Mouse (Mus musculus): ENCODE data around the gene Mus81.
A peak's percentile ranks its signal among the peaks of the same experiment; 100 is the strongest.

Mus81 gene

DNA sequence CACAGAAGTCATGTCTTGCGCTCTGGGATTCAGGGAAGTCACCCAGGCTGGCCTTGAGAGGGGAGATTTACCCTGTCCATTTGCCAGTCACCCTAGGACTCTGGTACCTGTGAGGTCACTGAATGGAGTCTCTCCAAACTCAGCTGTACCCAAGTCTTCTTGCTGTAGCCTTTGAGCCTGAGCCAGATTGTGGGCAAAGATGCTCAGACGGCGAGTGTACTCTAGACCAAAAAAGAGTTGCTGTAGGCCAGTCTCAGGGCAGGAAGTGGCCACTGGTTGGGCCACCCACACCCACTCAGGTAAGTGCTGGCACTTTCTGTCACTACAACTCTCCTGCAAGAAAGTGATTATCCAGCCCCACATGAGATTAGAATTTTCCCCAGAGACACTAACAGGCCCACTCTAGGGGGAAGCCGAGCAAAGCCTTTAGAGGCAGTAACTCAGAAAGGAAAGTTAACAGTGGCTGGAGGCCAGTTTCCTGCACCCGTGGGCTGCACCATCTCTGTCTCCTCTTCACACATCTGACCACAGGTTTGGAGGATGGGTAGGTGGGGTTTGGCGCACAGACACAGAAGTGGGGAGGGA, 21.2 kb downstream of the Mus81 start:
- DNase-seq, result no peak

DNA sequence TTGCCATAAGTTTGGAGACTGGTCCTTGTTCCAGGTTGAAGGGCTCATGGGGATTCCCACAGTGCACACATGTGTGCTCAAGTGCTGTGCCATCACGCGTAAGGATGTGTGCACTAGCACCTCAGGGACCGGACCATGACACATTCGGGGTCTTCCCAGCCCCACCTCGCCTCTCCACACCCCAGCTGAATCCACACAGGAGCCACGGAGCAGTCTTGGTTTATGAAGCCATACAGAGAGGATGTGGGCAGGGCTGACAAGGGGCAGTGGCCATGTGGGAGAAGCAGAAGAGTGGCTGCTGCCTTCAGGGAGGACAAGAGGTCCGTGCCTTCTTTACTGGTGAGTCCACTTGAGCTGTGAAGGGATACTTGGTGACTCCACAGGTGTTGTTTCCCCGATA, 23.2 kb downstream of the Mus81 start:
- DNase-seq, result no peak

DNA sequence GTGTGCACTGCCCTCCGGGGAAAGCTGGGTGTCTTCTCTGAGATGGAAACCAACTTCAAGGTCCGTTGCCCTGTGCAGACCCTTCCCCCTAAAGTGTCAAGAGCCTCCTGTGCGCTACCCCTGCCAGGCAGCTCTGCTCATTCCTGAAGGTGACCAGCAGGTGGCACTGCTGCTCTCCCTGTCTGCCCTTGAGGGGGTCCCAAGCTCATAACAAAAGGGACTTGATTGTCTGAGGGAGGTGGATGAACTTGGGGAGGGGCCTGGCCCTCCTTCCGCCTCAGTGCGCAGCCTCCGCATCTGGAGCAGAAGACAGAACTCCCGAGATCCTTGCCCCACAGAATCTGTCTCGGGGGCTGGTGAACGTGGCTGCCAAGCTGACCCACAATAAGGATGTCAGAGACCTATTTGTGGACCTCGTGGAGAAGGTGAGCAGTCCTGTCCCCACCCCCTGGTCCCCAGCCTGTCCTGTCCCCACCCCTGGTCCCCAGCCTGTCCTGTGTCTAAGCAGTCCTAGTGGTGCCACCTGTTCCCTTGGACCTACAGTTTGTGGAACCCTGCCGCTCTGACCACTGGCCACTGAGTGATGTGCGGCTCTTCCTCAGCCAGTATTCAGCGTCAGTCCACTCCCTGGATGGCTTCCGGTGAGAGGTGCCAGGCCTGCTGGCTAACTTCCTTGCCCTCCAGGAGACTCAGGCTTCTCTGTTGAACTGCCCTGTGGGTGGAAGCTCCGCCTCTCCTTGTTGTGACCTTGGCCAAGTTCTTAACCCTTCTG, 24.2 kb downstream of the Mus81 start:
- peak; percentile 85 for DNase-seq

DNA sequence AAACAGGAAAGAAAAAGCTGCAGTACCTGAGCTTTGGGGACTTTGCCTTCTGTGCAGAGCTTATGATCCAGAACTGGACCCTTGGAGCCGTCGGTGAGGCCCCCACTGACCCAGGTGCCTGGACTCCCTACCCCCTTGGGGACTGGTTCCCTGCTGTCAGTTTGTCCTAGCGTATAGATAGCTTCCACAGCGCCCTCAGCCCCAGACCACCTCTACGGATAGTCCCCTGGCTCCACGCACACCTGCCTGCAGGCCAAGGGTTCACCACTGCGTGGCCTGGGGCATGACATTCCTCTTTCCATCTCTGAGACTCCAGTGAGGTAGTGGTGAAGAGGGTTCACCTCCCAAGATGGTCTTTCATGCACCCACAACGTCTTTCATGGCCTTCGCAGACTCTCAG, 25.0 kb downstream of the Mus81 start:
- DNase-seq, result no peak

DNA sequence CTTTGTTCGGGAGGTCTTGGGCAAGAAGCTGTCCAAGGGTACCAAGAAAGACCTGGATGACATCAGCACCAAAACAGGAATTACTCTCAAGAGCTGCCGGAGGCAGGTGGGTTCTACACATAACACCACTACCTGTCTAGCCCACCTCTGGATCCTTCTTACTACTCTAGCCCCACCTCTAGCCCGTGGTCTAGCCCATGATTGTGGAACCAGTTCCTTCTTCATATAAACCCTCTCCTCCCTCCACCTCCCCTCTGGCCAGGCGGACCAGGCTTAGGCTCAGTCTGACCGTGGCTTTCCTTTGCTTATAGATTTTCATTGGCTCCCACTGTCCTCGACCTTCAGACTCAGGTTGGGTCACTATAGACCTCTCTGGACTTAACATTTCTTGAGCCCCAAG, 26.8 kb downstream of the Mus81 start:
- DNase-seq, result no peak

DNA sequence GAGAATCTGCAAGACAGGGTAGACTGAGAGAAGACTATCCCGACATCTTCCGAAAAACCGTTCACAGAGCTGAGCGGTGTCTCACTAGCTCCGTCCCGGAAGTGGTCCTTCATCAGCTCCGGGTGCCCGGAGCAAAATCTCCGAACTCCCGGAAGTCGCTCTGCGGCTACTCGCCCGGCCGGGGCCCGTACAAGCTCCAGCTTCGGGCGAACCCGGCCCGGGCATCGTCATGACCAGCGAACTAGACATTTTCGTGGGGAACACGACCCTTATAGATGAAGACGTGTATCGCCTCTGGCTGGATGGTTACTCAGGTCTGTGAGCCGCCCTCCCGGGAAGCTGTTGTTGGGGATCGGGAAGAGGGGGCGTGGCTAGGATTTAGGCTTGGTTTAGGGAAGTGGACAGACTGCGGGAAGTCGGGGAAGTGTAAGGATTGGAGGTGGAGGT, 27.7 kb downstream of the Mus81 start, which contains the start of gene Fibp:
Fibp (plus strand) TSS at position 151 of the 447 bp plus-strand sequence.
- peak; percentile 95 for DNase-seq

DNA sequence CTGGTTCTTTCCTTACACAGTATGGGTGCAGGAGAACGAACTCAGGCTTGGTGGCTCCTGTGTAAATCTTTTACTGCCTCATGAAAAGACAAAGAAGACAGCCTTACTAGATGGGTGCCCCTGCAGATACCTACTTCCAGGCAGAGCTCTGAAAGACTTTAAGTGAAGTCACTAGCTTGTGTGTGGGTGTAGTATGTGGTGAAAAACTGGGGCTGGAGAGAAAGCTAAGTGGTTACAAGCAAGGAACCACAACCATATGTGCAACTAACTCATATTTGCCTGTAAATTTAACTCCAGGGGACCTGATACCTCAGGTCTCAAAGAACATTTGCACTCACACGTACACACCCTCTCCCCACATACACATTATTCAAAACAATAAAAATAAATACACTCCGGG, 28.3 kb downstream of the Mus81 start:
- no peak for DNase-seq

DNA sequence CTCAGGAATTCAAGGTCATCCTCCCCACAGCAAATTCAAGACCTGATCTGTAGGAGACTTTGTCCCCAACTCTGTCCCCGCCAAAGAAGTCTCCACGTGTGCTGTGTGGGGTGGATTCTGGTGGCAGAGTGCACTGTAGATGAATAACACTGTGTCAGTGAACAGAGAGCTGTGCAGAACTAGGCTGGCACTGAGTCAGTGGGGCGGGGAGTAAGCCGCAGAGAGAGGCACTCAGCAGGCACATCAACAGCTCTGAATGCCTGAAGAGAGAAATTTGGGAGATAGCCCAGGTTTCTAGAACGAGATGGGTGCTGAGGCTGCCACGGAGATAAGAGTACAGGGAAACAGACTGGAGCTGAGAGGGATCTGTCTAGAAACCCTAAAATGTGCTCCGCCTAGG, 29.2 kb downstream of the Mus81 start:
- DNase-seq, result no peak

DNA sequence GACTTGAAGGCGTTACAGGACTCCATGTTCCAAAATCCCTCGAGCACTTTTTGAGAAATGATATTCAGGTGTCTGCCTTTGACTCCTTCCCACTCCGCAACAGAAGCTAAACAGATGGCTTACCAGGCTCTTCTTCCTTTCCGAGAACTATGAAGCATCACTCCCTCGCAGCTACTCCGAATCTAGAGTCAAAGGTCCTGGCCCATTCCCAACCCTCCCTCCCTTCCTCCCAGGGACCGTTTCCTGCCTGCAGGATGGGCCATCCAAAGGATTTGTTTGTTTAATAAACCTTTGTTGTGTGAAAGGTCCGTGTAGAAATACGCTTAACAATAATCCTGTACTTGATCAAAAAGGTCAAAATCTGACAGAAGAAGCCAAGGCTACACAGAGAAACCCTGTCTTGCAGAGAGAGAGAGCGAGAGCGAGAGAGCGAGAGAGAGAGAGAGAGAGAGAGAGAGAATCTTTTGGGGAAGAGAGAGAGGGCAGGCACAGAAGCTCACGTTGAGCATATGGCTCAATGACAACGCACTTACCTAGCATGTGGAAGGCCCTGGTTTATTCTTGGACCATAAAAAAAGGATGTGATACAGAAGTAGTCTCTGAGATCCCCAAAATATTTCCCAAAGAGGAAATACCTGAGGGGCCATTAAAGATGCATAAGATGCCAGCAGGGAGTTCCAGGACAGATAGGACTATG, 30.3 kb downstream of the Mus81 start, which contains the start of gene Ccdc85b:
Ccdc85b (minus strand) TSS at position 149 of the 697 bp plus-strand sequence.
- no peak for DNase-seq

DNA sequence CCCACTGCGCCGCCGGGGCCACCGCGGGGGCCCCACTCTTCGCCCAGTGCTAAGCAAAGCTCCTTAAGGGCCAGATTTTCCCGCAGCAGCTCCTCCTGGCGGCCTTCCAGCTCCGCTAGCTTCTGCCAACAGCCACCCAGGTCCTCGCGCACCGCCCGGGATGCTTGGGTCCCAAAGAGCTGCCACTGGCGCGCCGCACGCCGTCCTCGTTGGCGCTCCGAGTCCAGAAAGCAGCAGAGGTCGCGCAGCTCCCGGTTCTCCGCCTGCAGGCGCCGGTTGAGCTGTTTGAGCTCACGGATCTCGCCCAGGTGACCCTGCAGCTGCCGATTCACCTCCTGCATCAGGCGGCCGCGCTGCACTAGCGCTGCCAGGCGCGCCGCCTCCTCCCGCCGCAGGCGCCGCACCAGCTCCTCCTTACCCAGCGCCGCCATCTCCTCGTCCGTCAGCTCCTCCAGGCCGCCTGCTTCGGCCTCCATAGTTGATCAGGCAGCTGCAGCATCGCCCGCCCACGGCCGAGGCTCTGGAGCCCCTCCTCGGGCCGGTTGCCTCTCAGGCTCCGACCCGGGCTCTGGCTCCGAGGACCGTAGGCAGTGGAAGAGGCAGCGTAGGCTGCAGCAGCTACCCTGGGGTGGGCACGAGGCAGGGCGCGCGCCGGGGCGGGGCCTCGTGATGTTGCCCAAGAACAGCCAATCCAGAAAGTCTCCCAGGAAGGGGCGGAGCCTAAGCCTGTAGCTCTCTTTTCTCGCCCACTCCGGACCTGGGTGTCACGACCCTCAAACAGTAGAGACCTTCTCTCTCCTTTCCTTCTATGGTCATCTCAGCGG, 31.1 kb downstream of the Mus81 start:
- peak; percentile 97 for DNase-seq

DNA sequence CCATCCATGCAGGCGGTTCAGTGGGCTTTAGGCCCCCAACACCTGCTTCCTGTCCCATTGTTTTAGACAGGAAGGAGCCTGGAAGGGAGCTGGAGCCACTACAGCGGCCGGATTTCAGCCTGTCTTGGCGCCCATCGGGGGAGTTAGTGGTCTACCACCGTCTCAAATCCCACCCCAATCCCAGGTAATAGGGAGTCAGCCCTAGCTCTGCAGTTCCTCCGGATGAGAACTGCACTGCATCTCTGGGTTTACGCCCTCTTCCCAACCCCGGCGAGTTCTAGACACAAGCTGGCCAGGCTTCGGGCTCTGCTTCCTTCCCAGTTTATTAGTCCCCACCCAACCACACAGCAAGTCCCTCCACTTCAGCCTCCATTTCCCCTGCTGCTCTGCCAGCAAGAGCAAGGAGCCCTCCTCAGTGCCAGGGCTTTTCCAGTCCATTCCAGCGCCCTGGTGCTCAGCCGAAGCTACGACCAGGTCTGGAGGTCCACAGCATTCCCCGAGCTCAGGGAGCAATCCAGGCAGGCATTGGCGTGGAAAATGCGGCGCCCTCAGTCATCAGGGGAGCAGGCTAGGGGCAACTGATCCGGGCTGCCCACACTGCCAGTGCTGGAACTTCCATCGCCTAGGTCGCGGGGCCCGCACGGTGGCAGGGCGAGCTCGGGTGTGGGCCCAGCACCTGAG, 31.8 kb downstream of the Mus81 start:
- DNase-seq, result peak; percentile 50

DNA sequence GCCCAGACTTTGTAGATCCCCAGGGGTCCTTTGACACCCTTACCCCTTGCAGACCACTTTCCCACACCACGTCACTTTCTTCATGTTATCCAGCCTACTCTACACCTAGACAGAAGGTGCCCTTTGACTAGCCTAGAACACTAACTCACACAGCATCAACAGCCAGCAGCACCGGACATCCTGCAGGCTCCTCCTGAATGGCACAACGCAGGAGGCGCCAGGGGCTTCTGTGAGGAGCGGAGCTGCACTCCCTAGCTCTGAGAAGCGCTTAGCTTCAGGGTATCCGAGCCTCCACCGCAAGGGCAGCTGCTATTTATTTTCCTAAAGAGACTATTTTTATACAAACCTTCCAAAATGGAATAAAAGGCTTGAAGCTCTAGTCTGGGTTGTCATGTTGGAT, 32.6 kb downstream of the Mus81 start:
- no peak for DNase-seq

DNA sequence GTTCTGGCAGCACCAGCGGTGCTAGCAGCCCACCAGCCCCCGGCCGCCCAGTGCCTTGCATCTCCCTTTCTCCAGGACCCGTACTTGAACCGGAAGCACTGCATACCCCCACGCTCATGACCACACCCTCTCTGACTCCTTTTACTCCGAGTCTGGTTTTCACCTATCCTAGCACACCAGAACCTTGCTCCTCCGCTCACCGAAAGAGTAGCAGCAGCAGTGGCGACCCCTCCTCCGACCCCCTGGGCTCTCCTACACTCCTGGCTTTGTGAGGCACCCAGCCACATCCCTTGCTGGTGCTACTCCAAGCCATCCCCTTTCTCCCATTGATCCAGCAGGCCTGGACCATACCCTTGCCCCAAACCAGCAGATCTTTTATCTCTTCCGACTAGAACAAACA, 33.2 kb downstream of the Mus81 start:
- DNase-seq, result no peak

DNA sequence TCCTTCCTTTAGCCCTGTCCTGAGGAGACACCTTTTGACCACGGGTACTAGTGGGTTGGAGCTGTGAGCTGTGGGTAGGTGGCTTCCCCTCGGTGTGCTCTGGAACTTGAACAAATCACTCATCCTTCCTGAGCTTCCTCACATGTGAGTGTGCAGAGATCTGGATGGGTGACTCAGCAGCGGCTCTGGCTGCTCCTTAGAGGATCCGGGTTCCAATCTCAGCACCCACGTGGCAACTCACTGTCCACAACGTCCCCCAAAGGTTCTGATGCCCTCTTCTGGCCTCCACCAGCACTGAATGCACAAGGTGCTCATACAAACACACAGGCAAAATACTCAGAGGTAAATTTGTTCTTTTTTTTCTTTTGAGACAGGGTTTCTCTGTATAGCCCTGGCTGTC, 36.4 kb downstream of the Mus81 start:
- no peak for DNase-seq

DNA sequence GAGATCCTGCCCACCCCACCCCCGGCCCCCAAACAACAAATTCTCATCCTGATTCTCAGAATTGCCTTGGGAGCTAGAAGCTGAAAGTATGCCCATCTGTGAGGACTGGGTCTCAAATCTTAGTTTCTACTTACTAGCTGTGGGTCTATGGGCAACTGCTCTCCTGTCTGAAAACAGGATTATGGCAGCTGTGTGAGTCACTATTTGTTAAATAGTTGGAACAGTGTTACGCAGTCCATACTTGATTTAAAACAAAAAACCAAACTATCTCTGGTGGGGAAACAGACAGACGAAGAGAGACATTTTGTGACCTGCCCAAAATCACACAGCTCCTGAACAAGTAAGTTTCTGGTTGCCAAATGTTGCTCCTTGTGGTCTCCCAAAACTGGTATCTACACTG, 38.5 kb downstream of the Mus81 start:
- DNase-seq, result no peak

DNA sequence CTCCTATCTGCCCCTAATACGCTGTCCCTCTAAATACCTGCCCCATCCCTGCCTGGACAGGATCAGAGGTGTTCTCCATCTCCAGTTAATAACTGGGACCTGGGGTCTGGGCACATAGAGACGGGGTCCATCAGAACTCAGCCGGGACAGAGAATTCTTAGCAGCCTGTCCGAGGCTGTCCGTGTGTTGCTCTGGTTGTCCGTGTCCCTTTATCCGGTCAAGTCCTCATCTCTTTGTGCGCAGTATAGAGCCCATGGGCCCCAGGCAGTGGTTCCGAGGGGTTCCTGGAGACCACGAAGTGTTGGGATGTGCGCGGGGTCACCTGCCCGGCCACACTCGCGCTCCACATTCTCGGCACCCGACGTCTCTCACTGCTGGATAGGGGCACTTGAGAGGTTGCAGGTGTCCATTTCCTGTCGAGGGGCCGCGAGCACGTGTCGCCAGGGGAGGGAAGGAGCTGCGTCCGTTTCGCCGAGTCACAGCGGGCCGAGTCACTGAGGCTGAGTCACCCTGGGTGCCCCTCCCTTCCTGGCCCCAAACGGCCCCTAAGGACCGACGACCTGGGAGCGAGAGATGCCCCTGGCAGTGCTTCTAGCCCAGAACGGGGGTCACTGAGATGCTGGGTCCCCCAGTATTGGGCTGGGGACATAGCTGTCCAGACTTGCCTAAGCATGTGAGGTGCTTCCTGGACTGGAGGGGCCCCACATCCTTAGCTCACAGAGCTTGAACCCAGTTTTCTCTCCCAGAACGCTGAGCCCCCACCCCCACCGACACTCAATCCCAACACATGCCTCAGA, 39.6 kb downstream of the Mus81 start:
- peak; percentile 37 for DNase-seq

DNA sequence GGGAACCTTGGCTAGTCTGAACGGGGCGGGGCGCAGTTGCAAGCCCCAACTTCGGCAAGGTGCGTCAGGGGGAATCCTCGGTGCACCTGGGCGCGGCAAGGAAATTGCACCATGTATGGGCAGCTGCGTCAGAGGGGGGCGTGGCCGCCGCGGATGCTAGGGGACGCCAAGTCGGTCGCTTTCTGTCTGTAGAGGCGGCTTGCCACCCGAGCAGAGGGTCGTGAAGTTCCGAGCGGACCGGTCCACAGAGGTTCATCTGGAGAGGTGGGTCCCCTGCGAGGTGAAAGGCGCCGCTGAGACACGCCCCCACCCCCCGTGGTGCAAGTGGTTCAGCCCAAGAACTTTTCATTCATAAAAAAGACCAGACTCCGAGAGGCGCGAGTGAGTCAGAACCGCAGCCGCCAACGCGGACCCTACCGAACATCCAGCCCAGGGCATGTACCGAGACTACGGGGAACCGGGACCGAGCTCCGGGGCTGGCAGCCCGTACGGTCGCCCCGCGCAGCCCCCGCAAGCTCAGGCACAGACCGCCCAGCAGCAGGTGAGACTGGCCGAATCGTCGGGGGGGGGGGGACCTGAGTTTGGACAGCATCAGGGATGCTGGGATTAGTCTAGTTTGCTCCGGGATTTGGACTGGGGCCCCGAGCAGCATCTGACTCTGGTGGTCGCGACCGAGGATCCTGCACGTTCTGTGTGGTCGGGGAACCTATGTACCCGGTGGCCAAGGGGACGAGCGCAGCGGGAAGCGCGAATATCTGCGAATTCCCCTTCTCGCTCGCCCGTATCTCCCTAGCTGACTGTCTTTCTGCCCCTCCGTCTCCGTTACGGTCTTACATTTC, 40.5 kb downstream of the Mus81 start, which contains the start of gene Fosl1:
Fosl1 (plus strand) TSS at position 33 of the 839 bp plus-strand sequence.
- DNase-seq, result peak; percentile 71

DNA sequence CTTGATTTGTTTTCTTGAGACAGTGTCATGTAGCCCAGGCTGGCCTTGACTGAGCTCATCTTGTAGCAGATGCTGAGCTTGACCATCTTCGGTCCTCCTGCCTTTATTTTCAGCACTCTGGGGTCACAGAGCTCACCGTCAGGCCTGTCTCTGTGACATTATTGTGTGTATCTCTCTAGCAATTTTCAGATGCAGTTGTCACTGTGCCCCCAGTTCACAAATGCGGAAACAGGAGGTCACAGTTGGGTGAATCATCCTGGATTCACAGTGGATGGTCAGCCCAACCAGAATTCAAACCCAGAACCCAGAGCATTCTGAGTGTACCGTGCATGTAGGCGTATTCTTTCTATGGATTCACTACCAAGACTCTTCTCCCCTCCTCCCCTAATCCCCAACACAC, 42.5 kb downstream of the Mus81 start:
- no peak for DNase-seq

DNA sequence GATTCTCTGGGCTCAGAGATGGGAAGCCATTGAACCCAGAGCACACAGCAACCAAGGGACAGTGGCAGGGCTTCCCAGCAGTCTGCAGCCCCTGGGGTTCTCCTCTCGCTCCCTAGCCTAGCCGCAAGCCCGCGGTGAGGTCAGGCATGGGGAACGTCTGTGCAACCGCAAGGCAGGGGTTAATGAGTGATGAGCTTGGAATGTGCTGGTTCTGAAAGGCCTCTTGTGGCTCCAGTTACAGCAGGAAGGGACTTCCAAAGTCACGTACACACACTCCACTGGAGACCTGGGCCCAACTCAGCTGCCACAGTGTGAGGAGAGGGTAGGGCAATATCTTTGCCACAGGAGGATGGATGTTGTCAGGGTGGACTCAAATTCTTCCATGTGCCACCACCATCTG, 43.2 kb downstream of the Mus81 start:
- no peak for DNase-seq

DNA sequence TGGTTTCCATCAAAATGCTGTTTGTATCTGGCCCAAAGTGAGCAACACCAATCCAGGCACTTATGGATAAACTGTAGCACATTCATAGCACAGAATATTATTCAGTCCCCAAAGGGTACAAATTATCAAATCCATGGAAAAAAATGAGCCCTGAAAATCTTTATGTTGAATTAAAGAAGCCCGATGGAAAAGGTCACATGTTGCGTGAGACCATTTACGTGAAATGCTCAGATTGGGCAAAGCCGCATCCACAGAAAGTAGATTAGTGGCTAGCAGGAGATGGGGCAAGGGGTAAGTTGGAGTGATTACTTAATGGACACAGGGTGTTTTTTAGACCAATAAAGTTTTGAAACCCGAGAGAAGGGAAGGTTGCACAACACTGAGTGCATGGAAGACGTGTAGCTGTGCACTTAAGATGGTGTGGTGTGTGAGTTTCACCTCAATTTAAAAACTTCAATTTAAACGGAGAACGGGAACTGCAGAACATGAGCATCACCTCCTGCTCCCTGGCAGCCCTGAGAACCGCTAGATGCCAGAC, 43.8 kb downstream of the Mus81 start:
- no peak for DNase-seq
